Mouse (Mus musculus) macrophage (primary cell): ENCODE data around the gene Stard3nl. TPM values are rescaled to one million over a fixed set of nuclear protein-coding genes. Genes with fewer than 3 reads are reported as not detected.
"Not testable (repeated sequence)": the region's sequence is repeated elsewhere in the genome, so short reads cannot be mapped to it uniquely, and the experiment has no call there.

ENCODE experiments used
- H3K27ac ChIP-seq: fragments of 350-480 bp; formaldehyde crosslinking; 2 replicates; pipeline ENCODE4 v1.9.0; 2021
- H3K36me3 ChIP-seq: fragments of 350-480 bp; formaldehyde crosslinking; 2 replicates; pipeline ENCODE4 v1.9.0; 2021; ENCODE audit errors: inconsistent target
- H3K4me3 ChIP-seq: fragments of 350-480 bp; formaldehyde crosslinking; 2 replicates; pipeline ENCODE4 v1.9.0; 2021; ENCODE audit errors: inconsistent target
- H3K79me2 ChIP-seq: fragments of 350-480 bp; formaldehyde crosslinking; 2 replicates; pipeline ENCODE4 v1.9.0; 2021; ENCODE audit errors: inconsistent target
- WGBS: methylation state at CpG from one replicate; pipeline ENCODE4 v1.1.7; 2026; ENCODE audit warnings: inconsistent platforms; ENCODE audit not compliant: missing documents; 5-methylcytosine and 5-hydroxymethylcytosine counted together
- polyA plus RNA-seq: library from polyadenylated mRNA; stranded (reverse); fragments of 250-400 nt; gene quantifications from 3 replicates; pipeline ENCODE4 v1.2.4, GENCODE M21; 2018; ENCODE audit warnings: inconsistent platforms

Stard3nl gene
- polyA plus RNA-seq, 1 experiment from 2014 or later: 27.8 TPM

DNA sequence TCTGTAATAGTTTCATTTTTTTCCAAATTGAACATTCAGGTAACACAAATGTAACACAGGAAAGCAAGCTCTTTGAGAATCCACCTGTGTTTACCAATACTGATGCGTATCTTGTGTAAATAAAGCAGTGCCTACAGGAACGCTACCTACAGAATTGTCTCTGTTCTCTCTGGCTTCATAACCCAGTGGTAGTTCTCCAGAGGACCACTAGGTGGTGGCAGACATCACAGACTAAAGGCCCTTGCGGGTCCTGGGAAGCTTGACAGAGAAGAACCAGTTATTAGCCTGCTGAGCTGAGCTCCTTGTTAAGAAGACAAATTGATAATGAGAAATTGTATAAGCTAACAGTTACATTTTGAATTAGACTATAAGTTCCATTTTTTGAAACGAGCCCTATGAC, 30.0 kb downstream of the Stard3nl start:
- no peaks in the 10 kb centered on the region for H3K79me2 ChIP-seq
- no peak overlapping the region for H3K27ac ChIP-seq
- peaks cover 68% of the 10 kb centered on the region for H3K36me3 ChIP-seq
- 55% methylated on average over 4 of the region's 4 CpGs for WGBS
- H3K4me3 ChIP-seq: no peak overlapping the region

DNA sequence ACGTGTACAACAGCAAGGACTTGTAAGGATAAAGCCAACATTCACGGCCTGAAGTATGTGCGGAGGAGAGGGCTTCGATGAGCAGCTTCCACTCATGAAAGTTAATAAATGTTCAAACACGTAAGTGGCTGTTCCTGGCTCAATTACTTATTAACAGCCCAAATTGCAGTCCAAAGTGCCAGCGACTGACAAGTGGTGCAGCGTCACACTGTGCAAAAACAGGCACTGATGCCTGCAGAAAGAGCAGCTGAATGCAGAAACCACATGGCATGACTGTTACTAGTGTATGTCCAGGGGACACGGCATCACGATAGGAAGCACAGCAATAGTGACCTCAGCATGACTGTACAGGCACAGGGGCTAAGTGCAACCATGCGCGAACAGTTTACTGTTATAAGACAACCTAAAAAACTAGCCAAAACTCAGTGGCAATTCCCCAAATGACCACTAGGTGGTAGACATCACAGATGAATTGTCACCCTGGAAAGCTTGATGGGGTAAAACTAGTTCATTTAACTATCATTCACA, 31.3 kb downstream of the Stard3nl start:
- H3K27ac ChIP-seq: no peak overlapping the region
- WGBS: 87% methylated on average over 11 of the region's 11 CpGs
- peaks cover 60% of the 10 kb centered on the region for H3K36me3 ChIP-seq
- H3K4me3 ChIP-seq: no peak overlapping the region
- H3K79me2 ChIP-seq: no peaks in the 10 kb centered on the region

DNA sequence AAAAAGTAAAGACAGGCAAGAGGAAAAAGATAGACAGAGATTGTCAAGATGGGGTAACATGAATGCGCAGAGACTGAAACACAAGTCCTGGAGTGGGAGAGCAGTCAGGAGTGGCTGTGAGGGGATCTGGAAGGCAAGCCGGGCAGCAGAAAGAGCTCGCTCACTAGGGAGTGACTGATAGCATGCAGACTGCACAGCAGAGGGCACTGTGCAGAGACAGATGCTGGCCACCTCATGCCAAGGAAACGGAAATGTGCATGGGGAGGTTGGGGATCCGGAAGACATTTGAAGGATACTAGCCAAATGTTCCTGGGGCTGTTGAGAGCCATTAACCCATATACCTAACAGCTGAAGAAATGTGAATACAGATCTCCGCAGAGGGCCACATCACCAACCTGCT, 33.2 kb downstream of the Stard3nl start:
- no peak overlapping the region for H3K4me3 ChIP-seq
- H3K27ac ChIP-seq: no peak overlapping the region
- H3K79me2 ChIP-seq: no peaks in the 10 kb centered on the region
- H3K36me3 ChIP-seq: peaks cover 55% of the 10 kb centered on the region
- 88% methylated on average over 6 of the region's 6 CpGs for WGBS

DNA sequence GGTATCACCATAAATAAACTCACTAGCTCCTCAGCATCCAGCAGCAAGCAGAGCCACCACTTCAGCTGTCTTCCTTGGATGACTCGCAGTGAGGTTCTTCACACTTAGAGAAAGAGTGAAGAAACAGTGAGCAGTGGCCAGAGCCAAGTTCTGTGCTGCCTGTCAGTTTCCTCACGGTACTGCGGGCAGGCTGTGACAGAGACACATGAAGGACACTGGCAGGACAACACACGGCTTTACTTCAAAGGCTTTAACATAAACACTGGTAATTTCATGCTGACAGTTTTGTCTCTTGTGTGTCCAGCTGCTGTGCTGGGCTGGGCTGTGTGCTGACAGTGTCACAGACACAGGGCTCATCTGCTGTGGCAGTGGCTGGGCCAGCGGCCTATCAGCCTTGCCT, 37.6 kb downstream of the Stard3nl start:
- Histone ChIP-seq H3K79me2 (no peaks in the 10 kb centered on the region), H3K27ac (no peak overlapping the region), H3K4me3 (no peak overlapping the region), H3K36me3 (peaks cover 52% of the 10 kb centered on the region)
- whole genome bisulfite sequencing: 96% methylated on average over 5 of the region's 5 CpGs

DNA sequence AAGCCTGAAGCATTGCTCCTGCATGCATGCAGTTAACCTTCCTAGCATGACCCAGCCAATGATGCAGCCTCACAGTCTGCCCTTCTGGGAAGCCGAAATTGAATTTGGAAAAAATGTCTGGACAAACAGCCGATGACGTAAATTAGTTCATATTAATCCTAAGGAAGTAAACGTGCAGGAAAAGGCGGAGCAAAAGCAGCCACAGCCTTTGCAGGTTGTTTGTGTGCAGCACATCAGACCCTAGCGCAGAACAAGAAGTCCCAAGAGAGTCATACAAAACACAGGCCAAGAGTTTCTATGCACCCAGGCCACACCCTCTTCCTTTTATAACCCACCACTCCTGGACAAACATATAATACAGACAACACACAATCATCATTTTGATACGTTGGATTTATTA, 38.3 kb downstream of the Stard3nl start:
- 85% methylated on average over 7 of the region's 7 CpGs for WGBS
- Histone ChIP-seq H3K36me3 (peaks cover 49% of the 10 kb centered on the region), H3K27ac (no peak overlapping the region), H3K4me3 (no peak overlapping the region), H3K79me2 (no peaks in the 10 kb centered on the region)

DNA sequence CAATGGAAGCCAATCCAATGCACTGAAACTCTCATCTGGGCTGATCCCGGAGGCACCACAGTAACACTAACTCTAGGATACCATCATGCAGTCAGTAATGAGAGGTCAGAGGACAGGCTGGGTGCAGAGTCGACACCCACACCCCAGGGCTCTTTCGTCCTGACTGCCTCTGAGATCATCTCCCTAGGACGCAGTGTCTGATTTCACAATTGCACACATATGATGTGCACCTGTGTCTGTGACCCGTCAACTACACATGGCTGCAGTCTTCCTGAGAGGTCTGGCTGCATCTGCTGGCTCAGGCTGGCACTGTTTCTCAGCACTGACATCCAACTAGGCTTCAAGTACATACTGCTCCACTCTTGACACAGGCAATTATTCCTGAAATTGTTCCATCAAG, 38.9 kb downstream of the Stard3nl start:
- Histone ChIP-seq H3K79me2 (no peaks in the 10 kb centered on the region), H3K36me3 (peaks cover 48% of the 10 kb centered on the region), H3K4me3 (no peak overlapping the region), H3K27ac (no peak overlapping the region)
- 88% methylated on average over 5 of the region's 5 CpGs for WGBS

DNA sequence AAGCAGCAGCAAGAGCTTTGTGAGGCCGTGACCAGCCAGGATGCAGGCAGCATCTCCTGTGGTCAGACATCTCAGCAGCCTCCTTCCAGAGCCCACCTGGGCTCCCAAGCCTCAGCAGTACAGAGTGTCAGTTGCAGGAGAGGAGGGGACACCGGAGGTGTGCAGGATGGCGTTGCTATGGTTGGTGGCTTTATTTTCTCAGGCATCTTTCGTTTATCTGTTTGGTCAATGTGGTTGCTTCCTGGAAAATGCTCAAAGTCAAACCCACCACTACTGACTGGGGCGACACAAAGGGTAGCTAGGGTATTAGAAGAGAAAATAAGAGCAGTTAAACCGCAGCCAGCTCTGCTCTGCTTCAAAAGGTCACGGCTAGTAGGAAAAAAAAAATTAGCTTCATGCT, 39.5 kb downstream of the Stard3nl start:
- H3K36me3 ChIP-seq: peaks cover 44% of the 10 kb centered on the region
- H3K27ac ChIP-seq: no peak overlapping the region
- H3K4me3 ChIP-seq: no peak overlapping the region
- WGBS: 89% methylated on average over 6 of the region's 7 CpGs
- H3K79me2 ChIP-seq: no peaks in the 10 kb centered on the region

DNA sequence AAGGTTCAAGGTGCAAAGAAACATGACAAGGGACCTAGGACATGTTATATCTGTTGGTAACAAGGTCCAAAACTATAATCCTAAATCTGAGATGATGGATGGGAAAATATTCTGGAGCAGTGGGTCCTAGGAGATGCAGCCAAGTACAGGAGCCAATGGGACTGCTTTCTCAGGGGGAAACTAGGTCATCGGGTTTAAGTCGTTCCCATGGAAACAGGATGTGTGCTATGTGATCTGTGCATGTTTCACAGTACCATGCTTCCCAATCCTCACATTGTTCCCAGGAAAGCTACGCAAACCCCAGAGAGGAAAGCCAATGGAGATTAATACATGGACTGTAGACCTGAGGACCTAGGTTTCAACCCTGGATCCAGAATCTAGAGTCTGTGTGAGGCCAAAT, 42.8 kb downstream of the Stard3nl start:
- no peaks in the 10 kb centered on the region for H3K79me2 ChIP-seq
- 88% methylated on average over 3 of the region's 3 CpGs for WGBS
- H3K27ac ChIP-seq: no peak overlapping the region
- peaks cover 25% of the 10 kb centered on the region for H3K36me3 ChIP-seq
- no peak overlapping the region for H3K4me3 ChIP-seq

DNA sequence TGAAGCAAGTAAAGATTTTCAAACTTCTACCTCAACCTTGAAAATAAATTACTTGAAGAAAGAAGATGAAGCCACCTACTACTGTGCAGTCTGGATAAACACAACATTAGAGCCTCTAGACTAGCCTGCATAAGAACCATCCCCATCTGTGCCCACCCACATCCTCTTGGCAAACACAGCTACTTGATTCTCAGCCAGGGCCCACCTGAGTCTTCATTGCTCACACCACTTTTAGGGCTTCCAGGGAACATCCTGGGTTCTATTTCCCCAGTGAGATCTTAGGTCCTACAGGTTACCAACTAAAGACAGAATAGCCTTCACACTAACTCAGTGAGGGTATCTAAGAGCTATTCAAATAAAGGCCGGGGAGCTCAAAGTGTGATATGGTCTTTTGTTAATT, 55.2 kb downstream of the Stard3nl start:
- not testable (repeated sequence) for H3K36me3 ChIP-seq, H3K4me3 ChIP-seq, H3K27ac ChIP-seq, H3K79me2 ChIP-seq
- WGBS: 100% methylated on average over 1 of the region's 1 CpGs

DNA sequence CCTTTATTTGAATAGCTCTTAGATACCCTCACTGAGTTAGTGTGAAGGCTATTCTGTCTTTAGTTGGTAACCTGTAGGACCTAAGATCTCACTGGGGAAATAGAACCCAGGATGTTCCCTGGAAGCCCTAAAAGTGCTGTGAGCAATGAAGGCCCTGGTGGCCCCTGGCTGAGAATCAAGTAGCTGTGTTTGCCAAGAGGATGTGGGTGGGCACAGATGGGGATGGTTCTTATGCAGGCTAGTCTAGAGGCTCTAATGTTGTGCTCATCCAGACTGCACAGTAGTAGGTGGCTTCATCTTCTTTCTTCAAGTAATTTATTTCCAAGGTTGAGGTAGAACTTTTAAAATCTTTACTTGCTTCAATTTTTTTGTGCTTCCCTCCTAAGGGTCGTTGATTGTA, 59.3 kb downstream of the Stard3nl start:
- not testable (repeated sequence) for H3K27ac ChIP-seq, H3K4me3 ChIP-seq, H3K79me2 ChIP-seq, H3K36me3 ChIP-seq
- 92% methylated on average over 1 of the region's 1 CpGs for WGBS

Other genes with a start within 250 kb of the Stard3nl start
- gene Epdr1, start 224.1 kb upstream of the Stard3nl start, polyA plus RNA-seq: 0.23 to 0.67 TPM (median 0.46 TPM) in 3 replicates
- gene Sfrp4, start 227.3 kb upstream of the Stard3nl start, polyA plus RNA-seq: not detected in 3 replicates